In genomic region chr15:84769641-84770341, GRCm38 (mm10) we compare ENCODE assay signal across 20 mouse cellular contexts. TPM values are rescaled to one million over a fixed set of nuclear protein-coding genes. Genes with fewer than 3 reads are reported as not detected.
DNase-seq lines count a peak whose midpoint lies in the region; ATAC-seq lines count a peak whose summit lies in the region.
"Had no signal": no experiment of that assay in that cellular context is flagged by ENCODE, and none has a peak within 500 bp of the region (broad histone marks: within the 10 kb centered on the region; RNA-seq: fewer than 3 reads in every experiment).

No protein-coding gene starts in this region.

- WGBS in intestine, embryonic 14.5 days, result 68% methylated on average over 11 of the region's 11 CpGs
- WGBS in intestine, embryonic 16.5 days, result 68% methylated on average over 11 of the region's 11 CpGs
- 65% methylated on average over 11 of the region's 11 CpGs for WGBS in stomach, embryonic 16.5 days

- no peak overlapping the region for H3K27ac ChIP-seq in intestine, embryonic 14.5 days (ENCODE audit: low read depth)
- no peak overlapping the region for H3K27ac ChIP-seq in intestine, embryonic 16.5 days (ENCODE audit: low read length)
- H3K27ac ChIP-seq in stomach, embryonic 16.5 days (ENCODE audit: low read length), result peak overlapping the region; percentile 27; the same call in 1 of the 2 replicates
- H3K27ac ChIP-seq: embryonic facial prominence, embryonic 10.5 days; gastrocnemius, adult 2 months; heart, embryonic 13.5 days; hindbrain, embryonic 13.5 days; limb, embryonic 15.5 days; midbrain, embryonic 13.5 days had no signal

- no peak overlapping the region for H3K9ac ChIP-seq in intestine, embryonic 14.5 days (ENCODE audit: low read length)
- H3K9ac ChIP-seq in intestine, embryonic 16.5 days (ENCODE audit: low read depth, low read length), result no peak overlapping the region
- no peak overlapping the region for H3K9ac ChIP-seq in stomach, embryonic 16.5 days (ENCODE audit: low read length)
- H3K9ac ChIP-seq: forebrain, postnatal 0 days; heart, embryonic 13.5 days; hindbrain, embryonic 13.5 days; limb, embryonic 15.5 days; midbrain, embryonic 13.5 days had no signal

- H3K9me3 ChIP-seq in intestine, embryonic 14.5 days (ENCODE audit: control insufficient read depth, low read length), result no peaks in the 10 kb centered on the region
- H3K9me3 ChIP-seq in intestine, embryonic 16.5 days (ENCODE audit: control insufficient read depth, low read length), result no peaks in the 10 kb centered on the region
- H3K9me3 ChIP-seq in stomach, embryonic 16.5 days (replicated peaks; ENCODE audit: control insufficient read depth, low read length), result no peaks in the 10 kb centered on the region
- H3K9me3 ChIP-seq: embryonic facial prominence, embryonic 10.5 days; heart, embryonic 13.5 days; hindbrain, embryonic 13.5 days; limb, embryonic 15.5 days; midbrain, embryonic 13.5 days had no signal

- no peak for DNase-seq in intestine, embryonic 14.5 days (ENCODE audit: low spot score)
- DNase-seq in MN1 (ENCODE audit: low spot score), result peak; percentile 62
- peak; percentile 73 to 75 for DNase-seq in heart, postnatal 10 days
- DNase-seq in natural killer cell, adult 2 months (ENCODE audit: low spot score in 2 of 2), result no peak
- DNase-seq: cerebellum, adult 11 months; cerebellum, postnatal 36 days; forebrain, postnatal 0 days; gastrocnemius, adult 2 months; kidney, adult 2 months; kidney, postnatal 36 days; thymus, postnatal 4 days had no signal

- H3K4me3 ChIP-seq in intestine, embryonic 14.5 days (ENCODE audit: low read depth, low read length), result no peak overlapping the region
- no peak overlapping the region for H3K4me3 ChIP-seq in intestine, embryonic 16.5 days (ENCODE audit: low read length)
- H3K4me3 ChIP-seq in stomach, embryonic 16.5 days (replicated peaks; ENCODE audit: low read length), result no peak overlapping the region
- H3K4me3 ChIP-seq: embryonic facial prominence, embryonic 10.5 days; gastrocnemius, adult 2 months; heart, embryonic 13.5 days; hindbrain, embryonic 13.5 days; limb, embryonic 15.5 days; midbrain, embryonic 13.5 days had no signal

- no peaks in the 10 kb centered on the region for H3K27me3 ChIP-seq in intestine, embryonic 14.5 days (replicated peaks; ENCODE audit: control insufficient read depth, insufficient read depth, low read length)
- H3K27me3 ChIP-seq in intestine, embryonic 16.5 days (replicated peaks; ENCODE audit: control insufficient read depth, insufficient read depth, low read length), result no peaks in the 10 kb centered on the region
- H3K27me3 ChIP-seq in stomach, embryonic 16.5 days (ENCODE audit: control insufficient read depth, insufficient read depth, low read length), result no peaks in the 10 kb centered on the region
- H3K27me3 ChIP-seq: heart, embryonic 13.5 days; hindbrain, embryonic 13.5 days; limb, embryonic 15.5 days; midbrain, embryonic 13.5 days had no signal

- H3K4me1 ChIP-seq in intestine, embryonic 14.5 days (replicated peaks; ENCODE audit: control insufficient read depth, insufficient read depth, low read length), result 0 out of 2 replicates have a peak, but pooled peaks cover 3% of the 10 kb centered on the region
- no peaks in the 10 kb centered on the region for H3K4me1 ChIP-seq in intestine, embryonic 16.5 days (ENCODE audit: control insufficient read depth, insufficient read depth, low read length)
- 0 out of 2 replicates have a peak, but pooled peaks cover 4% of the 10 kb centered on the region for H3K4me1 ChIP-seq in stomach, embryonic 16.5 days (ENCODE audit: control insufficient read depth, insufficient read depth, low read length)
- H3K4me1 ChIP-seq: limb, embryonic 15.5 days had no signal

- no peaks in the 10 kb centered on the region for H3K36me3 ChIP-seq in intestine, embryonic 14.5 days (ENCODE audit: control insufficient read depth, insufficient read depth, low read length)
- H3K36me3 ChIP-seq in intestine, embryonic 16.5 days (ENCODE audit: control insufficient read depth, insufficient read depth, low read length), result no peaks in the 10 kb centered on the region
- H3K36me3 ChIP-seq in stomach, embryonic 16.5 days (ENCODE audit: control insufficient read depth, insufficient read depth, low read length), result no peaks in the 10 kb centered on the region
- H3K36me3 ChIP-seq: embryonic facial prominence, embryonic 10.5 days; heart, embryonic 13.5 days; hindbrain, embryonic 13.5 days; limb, embryonic 15.5 days; midbrain, embryonic 13.5 days had no signal

- peak; percentile 41; the same call in 1 of the 2 replicates for ATAC-seq in intestine, embryonic 14.5 days (replicated peaks; ENCODE audit: low FRiP score, low TSS enrichment, low read depth)
- ATAC-seq in intestine, embryonic 16.5 days, result no peak
- peak; percentile 59; the same call in 1 of the 2 replicates for ATAC-seq in stomach, embryonic 16.5 days (ENCODE audit: insufficient read depth, low FRiP score)
- no peak for ATAC-seq in erythroid progenitor cell, adult 5-6 weeks (replicated peaks; ENCODE audit: low FRiP score, poor library complexity, severe bottlenecking)
- ATAC-seq: forebrain, postnatal 0 days; midbrain, embryonic 13.5 days had no signal

- intact Hi-C loops in heart, postnatal 10 days (cut with DNase I), result no loop called here

- no peak overlapping the region for H3K4me2 ChIP-seq in intestine, embryonic 14.5 days (ENCODE audit: low read length)
- H3K4me2 ChIP-seq in intestine, embryonic 16.5 days (ENCODE audit: low read depth, low read length), result no peak overlapping the region
- no peak overlapping the region for H3K4me2 ChIP-seq in stomach, embryonic 16.5 days (ENCODE audit: low read depth, low read length)
- H3K4me2 ChIP-seq: heart, embryonic 13.5 days; hindbrain, embryonic 13.5 days; limb, embryonic 15.5 days; midbrain, embryonic 13.5 days had no signal

RNA-seq across cellular contexts. Expression of gene Arhgap8, which starts 49.9 kb away (rescaled TPM):
- 13.8 and 15.2 TPM in 2 replicates for polyA plus RNA-seq in intestine, embryonic 14.5 days (2014; fragmentation: Nextera tagmentation; extraction: Ambion mirVana)
- polyA plus RNA-seq in intestine, embryonic 16.5 days (2015; fragmentation: Nextera tagmentation; extraction: Ambion mirVana), result 14.3 and 16.3 TPM in 2 replicates
- 1 to 10 TPM; 1.6 to 2.0 TPM for total RNA-seq in heart, postnatal 10 days (2021)
- polyA plus RNA-seq in stomach, embryonic 16.5 days (2015; fragmentation: Nextera tagmentation; extraction: Ambion mirVana), result 12.6 and 14.5 TPM in 2 replicates
- not detected in 2 replicates for total RNA-seq in erythroid progenitor cell, adult 5-6 weeks (2015; ENCODE audit: low replicate concordance)
- not detected in 2 replicates for total RNA-seq in erythroid progenitor cell, adult 5-6 weeks (2017; ENCODE audit: low replicate concordance)
- total RNA-seq: layer of hippocampus, postnatal 14 days had no signal

Comparison
In these comparisons a context has a peak if more than half of its experiments do, and no peak if none do; other contexts are left out.
1. ATAC-seq: peak in intestine, embryonic 14.5 days (single experiment) and stomach, embryonic 16.5 days (single experiment); none in intestine, embryonic 16.5 days (single experiment) and erythroid progenitor cell, adult 5-6 weeks (single experiment).
2. DNase-seq: peak in MN1 (single experiment) and heart, postnatal 10 days (2 of 2); none in intestine, embryonic 14.5 days (single experiment) and natural killer cell, adult 2 months (0 of 2).